Mouse (Mus musculus): ENCODE data around the gene Fgfr2.
"Not testable (repeated sequence)": the region's sequence is repeated elsewhere in the genome, so short reads cannot be mapped to it uniquely, and the experiment has no call there.

Fgfr2 gene

GRCm38 (mm10) chr7:131427331-131427730 lies 1695.8 kb downstream of the Fgfr2 start:
- DNase-seq = no peak

DNA sequence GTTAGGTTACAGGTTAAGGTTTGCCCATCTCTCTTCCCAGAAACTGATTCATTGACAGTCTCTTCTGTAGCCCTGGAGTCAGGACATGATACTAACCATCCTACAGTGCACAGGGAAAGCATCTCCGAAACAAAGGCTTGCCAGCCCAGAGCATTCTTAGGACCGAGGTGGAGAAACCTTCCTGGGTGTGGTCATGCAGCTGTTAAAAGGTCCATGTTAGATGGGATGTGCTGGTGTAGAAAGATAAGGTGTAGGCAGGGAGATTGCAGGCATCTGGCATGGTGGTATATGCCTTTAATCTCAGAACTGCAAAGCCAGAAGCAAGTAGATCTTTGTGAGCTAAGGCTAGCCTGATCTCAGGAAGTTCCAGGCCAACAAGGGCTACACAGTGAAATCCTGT lies 1698.2 kb downstream of the Fgfr2 start:
- peak; percentile 69 for DNase-seq

- DNase-seq = no peak
Observed at GRCm38 (mm10) chr7:131417605-131418004, 1705.5 kb downstream of the Fgfr2 start.

- DNase-seq = not testable (repeated sequence)
Observed at GRCm38 (mm10) chr7:131416742-131417141, 1706.4 kb downstream of the Fgfr2 start.

DNA sequence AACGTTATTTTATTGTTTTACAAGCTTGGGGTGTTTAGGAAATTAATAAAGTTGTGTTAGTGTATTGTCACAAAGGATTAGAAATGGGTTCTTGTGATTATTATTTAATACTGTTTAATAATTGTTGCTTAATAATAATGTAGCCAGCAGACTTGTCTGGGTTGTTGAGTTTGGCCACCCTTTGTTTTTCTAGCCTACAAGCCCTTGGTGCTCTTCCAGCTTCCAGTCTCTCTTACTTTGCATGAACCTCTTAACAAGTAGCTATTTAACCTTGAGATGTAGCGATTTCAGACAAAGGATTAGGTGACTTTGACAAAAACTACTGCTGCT lies 1711.2 kb downstream of the Fgfr2 start:
- no peak for DNase-seq

DNA sequence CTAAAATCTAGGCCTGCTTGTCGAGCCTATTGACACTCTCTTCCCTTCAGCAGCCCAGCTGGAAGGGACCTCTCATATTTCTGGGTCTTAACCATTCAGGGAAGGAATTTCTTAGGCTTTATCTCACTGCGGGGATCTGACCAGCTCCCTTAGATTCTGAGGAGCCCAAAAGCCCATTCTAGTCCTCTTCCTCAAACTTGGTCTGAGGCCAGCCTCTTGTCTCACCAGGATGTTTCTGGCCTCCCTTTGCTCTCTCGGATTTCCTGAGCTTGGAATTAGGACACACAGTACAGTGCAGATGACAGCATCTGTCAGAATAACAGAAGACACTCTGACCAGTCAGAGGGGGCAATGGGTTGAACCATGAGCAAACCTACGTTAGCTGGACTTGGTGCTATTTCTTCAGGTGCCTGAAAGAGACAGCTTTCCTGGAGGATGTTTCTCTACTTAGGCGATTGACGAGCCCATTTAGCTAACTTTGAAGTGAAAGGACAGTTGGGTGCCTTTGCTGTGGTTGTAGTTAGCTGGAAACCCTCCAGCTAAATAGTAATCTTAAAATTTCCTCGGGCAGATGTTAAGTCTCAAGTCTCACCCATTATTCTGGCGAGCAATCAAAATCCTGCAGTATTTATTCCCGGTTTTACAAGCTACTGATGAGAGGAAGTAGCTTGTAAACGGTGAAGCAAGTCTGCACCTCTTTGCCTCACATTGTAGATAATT lies 1711.8 kb downstream of the Fgfr2 start:
- no peak for DNase-seq

- peak; percentile 99 for DNase-seq
Observed at GRCm38 (mm10) chr7:131410416-131411058, 1712.6 kb downstream of the Fgfr2 start, which contains the start of the genes Ikzf5 and Acadsb. TSS of gene Ikzf5 (minus strand) at chr7:131410521. TSS of gene Acadsb (plus strand) at chr7:131410601.

DNA sequence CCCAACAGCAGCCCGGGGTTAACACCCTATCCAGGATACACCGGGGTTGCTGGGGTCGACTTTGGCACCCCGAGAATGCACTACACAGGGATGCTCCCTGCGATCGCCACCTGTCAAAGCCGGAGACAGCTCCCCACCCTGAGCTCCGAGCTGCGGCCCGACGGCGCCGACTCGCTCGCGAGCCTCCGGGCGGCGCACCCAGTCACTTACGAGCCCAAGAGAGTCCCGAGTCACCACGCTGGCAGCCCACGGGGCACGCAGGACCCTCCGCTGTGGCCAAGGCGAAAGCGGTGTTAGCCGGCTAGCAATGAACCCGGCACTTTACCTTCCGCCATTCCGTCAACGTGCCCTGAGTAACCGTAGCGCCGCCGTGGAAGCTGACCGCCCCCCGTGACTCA lies 1713.2 kb downstream of the Fgfr2 start:
- peak; percentile 64 for DNase-seq

GRCm38 (mm10) chr7:131409321-131409987 lies 1713.7 kb downstream of the Fgfr2 start:
- no peak for DNase-seq

DNA sequence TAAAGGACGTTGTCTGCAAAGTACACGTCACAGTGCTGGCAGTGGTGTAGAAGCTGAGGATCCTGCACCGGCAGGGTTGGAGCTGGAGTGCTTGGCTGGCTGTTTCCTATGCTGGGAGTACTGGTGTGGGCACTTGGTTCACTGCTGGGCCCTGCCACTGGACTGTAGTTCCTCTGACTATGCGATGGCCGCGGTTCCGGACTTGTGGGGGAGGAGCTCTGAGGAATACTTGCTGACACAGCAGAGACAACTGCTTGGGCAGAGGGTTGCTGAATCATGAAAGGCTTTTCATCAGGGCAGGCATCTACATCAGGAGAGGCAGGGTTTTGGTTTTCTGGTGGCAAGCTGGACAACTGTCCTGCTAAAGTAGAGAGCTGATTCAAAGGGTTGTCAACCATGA lies 1731.4 kb downstream of the Fgfr2 start:
- DNase-seq = not testable (repeated sequence)

- DNase-seq = no peak
Observed at GRCm38 (mm10) chr7:131371880-131372651, 1751.1 kb downstream of the Fgfr2 start.

DNA sequence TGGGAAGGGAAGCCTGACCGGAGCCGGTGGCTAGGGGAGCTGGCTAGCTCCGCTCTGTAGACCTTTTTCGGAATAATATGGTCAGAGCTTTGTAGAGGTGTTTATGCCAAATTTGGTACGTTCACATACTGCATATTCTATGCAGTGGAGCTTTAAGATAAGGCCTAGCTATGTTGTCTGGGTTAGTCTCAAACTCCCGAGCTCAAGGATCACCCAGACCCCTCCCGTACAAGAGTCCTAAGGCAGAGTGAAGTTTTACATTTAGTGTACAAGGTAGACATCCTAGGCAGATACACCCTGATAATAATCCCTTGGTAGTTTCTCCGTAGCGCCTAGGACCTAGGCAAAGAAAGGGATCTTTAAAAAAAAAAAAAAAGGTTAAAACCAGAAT lies 1751.7 kb downstream of the Fgfr2 start:
- no peak for DNase-seq

DNA sequence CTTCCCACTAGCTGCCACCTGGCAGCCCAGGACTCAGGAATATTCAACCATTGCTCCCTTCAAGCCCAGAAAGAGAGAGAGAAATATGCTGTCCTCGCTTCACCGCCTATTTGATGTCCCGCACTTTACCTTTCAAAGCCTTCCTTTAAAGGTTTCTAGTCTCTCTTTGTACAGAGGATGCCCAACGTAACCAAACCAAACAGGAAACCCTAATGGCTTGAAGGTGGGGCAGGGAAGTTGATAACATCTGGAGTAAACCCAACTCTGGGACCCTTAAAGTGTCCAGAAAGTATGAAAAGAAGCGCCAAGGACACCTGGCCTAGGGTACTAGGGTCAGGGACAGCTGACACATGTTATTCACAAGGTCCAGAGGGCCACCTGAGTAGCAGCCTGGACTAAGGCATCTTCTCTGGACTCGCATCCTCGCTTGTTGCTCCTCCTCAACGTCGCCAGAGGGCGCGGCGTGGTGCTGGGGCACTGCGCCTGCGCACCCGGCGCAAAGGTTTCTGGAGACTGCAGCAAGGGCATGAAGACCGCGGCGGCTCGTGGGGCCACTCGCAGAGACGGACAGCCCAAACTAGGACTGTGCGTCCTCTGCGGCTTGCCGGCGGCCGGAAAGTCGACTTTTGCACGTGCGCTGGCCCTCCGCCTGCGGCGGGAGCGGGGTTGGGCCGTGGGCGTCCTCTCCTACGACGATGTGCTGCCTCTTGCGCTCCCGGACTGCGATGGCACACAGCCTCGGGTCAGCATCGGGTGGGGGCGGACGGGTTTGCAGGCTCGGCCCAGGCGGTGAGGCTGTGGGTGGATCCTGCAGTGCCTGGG lies 1752.3 kb downstream of the Fgfr2 start, which contains the start of gene Pstk:
Gene Pstk, plus strand, starts transcription at position 494 of the 822 bp plus-strand sequence.
- DNase-seq = peak; percentile 92

- no peak for DNase-seq
Observed at GRCm38 (mm10) chr7:131364131-131364530, 1759.0 kb downstream of the Fgfr2 start.

- DNase-seq = peak; percentile 93
Observed at GRCm38 (mm10) chr7:131362615-131363300, 1760.4 kb downstream of the Fgfr2 start, which contains the start of gene 2310057M21Rik. TSS of gene 2310057M21Rik (minus strand) at chr7:131362759.

- no peak for DNase-seq
Observed at GRCm38 (mm10) chr7:131362269-131362614, 1760.9 kb downstream of the Fgfr2 start.

DNA sequence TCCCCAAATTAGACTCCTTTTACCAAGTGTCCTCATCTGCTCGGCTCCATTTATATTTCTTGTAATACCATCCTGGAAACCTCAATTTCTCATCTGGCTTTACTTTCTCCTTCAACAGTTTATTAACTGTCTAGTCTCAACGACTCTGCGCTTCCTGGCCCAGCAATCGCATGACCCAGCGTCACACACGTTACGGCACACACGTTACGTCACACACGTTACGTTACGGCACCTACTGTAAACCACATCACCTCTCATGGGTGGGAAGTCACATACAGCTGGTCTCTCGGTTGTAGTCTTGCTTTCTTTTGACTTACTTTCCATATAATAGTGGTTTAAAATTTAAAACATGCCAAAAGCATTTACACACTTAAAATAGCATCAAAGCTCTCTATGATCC lies 1767.0 kb downstream of the Fgfr2 start:
- no peak for DNase-seq

GRCm38 (mm10) chr7:131345856-131346541 lies 1777.2 kb downstream of the Fgfr2 start:
- DNase-seq = no peak

DNA sequence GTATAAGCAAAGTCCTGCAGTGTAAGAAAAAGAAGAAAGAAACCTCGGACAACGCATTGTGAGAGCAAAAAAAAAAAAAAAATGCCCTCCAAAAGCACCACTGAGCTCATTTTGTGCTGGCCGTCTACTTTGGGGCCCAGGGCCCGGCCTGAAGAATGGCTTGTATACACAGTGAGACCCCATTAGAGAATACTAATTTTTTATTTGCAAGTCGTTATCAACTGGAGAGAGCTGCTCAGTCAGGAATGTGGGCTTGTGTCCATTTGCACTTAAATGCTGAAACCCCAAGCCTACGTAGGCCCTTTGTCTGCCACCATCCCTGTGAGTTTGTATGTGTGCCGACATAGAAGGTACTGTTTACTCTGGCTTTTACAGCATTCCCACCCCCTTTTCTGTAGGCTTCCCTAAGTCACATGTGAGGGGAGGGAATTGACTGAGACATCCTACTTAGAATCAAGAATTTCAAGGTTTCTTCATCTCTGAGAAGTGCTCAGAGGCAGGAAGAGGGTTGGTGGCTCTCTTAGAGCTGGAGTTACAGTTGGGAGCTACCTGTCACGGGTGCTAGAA lies 1785.6 kb downstream of the Fgfr2 start:
- DNase-seq = no peak

DNA sequence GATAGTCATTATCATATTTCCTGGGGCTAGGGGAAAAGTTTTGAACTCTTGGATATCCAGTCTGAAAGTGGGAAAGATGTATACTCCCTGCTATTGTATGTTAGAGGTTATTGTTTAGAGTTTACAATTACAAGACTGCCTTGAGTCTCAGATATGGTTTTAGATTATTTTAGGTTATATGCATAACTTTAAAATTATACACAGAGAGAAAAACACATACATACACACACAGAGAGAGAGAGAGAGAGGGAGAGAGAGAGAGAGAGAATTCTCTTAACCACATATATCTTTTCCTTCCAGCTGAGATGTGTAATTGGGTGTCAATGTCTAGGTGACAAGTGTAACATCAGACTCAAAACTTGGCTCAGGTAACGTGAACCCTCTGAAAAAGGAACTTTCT lies 1789.6 kb downstream of the Fgfr2 start, which contains the start of gene Fam24a:
Gene Fam24a, plus strand, starts transcription at position 301 of the 400 bp plus-strand sequence.
- no peak for DNase-seq
